Mouse (Mus musculus) heart, postnatal 0 days (tissue): ENCODE results near the gene Hrc.

Source experiments
- CTCF ChIP-seq: IDR thresholded peaks from 2 replicates; pipeline ENCODE4 v1.5.1; 2016; ENCODE audit warnings: antibody characterized with exemption, control low read depth, low read depth
- EP300 ChIP-seq: IDR thresholded peaks from 2 replicates; pipeline ENCODE4 v1.6.1; 2016; ENCODE audit warnings: antibody characterized with exemption, low read depth

DNA sequence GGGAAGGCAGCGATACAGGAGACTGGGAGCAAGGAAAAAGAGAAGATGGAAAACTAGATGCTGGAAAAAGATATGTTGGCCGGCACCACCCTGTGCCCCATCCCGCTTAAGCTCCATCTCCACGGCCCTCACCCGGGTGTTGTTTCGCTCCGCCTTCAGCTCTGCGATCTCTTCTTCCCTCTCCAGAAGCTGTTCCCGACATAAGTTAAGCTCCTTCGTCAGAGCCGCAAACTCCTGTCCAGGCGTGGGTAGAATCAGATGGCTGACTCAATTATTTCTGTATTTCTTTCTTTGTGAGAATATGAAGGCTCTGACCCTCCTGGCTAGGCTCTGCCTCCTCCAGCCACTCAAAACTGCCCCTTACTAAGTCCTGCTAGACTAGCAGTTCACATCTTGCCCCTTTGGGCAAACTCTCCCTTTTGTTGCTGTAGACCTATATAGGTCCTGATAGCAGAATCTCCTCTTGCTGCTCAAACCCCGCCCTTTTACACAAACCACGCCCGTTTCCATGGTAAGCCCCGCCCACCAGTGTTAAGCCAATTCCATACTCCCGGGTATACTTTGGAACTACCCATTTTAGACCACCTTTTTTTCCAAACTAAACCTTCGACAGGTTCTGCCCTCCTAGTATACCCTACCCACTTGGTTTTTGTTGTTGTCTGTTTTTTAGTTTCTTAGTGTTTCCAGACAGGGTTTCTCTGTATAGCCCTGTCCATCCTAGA is 25.5 kb downstream of the Hrc start:
- TF ChIP-seq EP300 (no peak), CTCF (no peak)
